Mouse (Mus musculus) hindbrain, embryonic 15.5 days (tissue): ENCODE data around the gene Itga1. TPM values are rescaled to one million over a fixed set of nuclear protein-coding genes. Genes with fewer than 3 reads are reported as not detected.

Experiments
- ATAC-seq: fragments of 200-750 bp; cut with Nextera tagmentation; 2 replicates; pipeline ENCODE4 v1.8.0; 2017; ENCODE audit warnings: low read depth, moderate number of reproducible peaks, moderate TSS enrichment; ENCODE audit not compliant: low FRiP score
- H3K27ac ChIP-seq: fragments of 300-500 bp; sonication (generic); replicated peaks from 2 replicates; pipeline ENCODE4 v1.5.1; 2015; ENCODE audit warnings: mild to moderate bottlenecking, inconsistent platforms
- H3K27me3 ChIP-seq: fragments of 300-500 bp; sonication (generic); 2 replicates; pipeline ENCODE4 v1.6.1; 2015; ENCODE audit warnings: control low read depth, inconsistent platforms
- H3K36me3 ChIP-seq: fragments of 300-500 bp; sonication (generic); 2 replicates; pipeline ENCODE4 v1.6.1; 2015; ENCODE audit warnings: control low read depth, inconsistent platforms
- H3K4me1 ChIP-seq: fragments of 300-500 bp; sonication (generic); replicated peaks from 2 replicates; pipeline ENCODE4 v1.6.1; 2015; ENCODE audit warnings: control low read depth, inconsistent platforms
- H3K4me2 ChIP-seq: fragments of 300-500 bp; sonication (generic); 2 replicates; pipeline ENCODE4 v1.6.1; 2015; ENCODE audit warnings: moderate library complexity, mild to moderate bottlenecking, inconsistent platforms
- H3K4me3 ChIP-seq: fragments of 300-500 bp; sonication (generic); 2 replicates; pipeline ENCODE4 v1.5.1; 2015; ENCODE audit warnings: mild to moderate bottlenecking, inconsistent platforms
- H3K9ac ChIP-seq: fragments of 300-500 bp; sonication (generic); 2 replicates; pipeline ENCODE4 v1.6.1; 2015; ENCODE audit warnings: inconsistent platforms
- H3K9me3 ChIP-seq: fragments of 300-500 bp; sonication (generic); 2 replicates; pipeline ENCODE4 v1.6.1; 2016; ENCODE audit warnings: control low read depth, inconsistent platforms
- WGBS: fragments of 180-500 bp; shearing (Covaris S2); methylation state at CpG from one replicate; pipeline ENCODE4 v1.1.7; 2015; 5-methylcytosine and 5-hydroxymethylcytosine counted together
- polyA plus RNA-seq: library from polyadenylated mRNA; unstranded; fragments of >200 nt; fragmentation: Nextera tagmentation; extraction: Ambion mirVana; gene quantifications from 2 replicates; pipeline ENCODE4 v1.2.1, GENCODE M21; 2015

Gene Itga1
- polyA plus RNA-seq, 1 experiment from 2014 or later = 6.3 TPM

DNA sequence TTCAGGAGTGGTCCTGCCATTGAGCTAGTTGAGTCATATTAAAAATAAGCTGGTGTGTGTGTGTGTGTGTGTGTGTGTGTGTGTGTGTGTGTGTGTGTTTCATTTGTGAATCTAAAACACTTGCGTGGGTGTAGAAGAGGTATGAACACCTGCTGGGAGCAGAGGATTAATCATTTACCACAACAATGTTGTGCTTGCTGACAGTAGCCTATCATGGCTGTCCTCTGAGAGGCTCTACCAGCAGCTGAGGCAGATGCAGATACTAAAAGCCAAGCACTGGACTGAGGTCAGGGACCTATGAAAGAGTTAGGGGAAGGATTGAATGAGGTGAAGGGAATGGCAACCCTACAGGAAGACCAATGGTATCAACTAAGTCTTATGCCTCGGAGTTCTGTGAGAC is 68.6 kb downstream of the Itga1 start:
- Histone ChIP-seq H3K9ac (no peak overlapping the region), H3K4me3 (no peak overlapping the region), H3K4me2 (no peak overlapping the region), H3K27ac (no peak overlapping the region), H3K27me3 (no peaks in the 10 kb centered on the region), H3K4me1 (no peaks in the 10 kb centered on the region), H3K36me3 (no peaks in the 10 kb centered on the region), H3K9me3 (no peaks in the 10 kb centered on the region)
- 78% methylated on average over 2 of the region's 2 CpGs for whole genome bisulfite sequencing
- ATAC-seq = no peak

DNA sequence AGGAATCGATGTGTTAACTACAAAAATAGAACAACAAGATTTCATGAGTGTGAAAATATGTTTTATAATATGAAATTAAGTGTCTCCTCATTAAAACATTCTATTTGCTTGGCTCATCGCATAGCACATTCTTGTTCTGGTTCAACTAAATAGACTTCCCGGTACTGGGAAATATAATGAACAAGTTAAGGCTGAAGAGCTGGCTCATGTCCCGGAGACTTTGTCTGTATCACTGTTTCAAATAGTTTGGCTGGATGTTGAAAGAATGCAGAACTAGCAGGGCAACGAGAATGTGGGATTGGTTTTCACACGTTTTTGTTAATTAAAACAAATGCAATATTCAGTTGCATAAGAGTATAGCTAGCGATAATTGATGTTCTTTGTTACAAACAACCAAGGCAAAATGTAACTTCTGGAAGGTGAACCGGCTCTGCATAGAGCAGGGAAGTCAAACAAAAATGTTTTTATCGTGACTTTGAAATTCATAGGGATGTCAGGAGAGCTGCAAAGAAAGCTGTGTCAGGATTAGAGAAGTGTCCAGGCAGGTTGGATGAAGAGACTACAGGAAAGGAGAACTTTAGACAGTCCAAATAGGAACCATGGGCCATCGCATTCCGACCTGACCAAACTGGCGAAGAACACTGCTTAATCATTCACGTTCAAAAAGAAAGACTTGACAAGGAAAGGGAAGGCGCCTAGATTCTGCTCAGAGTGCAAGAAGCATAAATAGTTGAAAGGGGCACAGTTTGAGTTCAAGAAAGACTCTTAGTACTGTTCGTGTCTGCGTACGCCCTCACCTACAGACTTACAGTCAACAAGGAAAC is 70.4 kb downstream of the Itga1 start:
- no peak overlapping the region for H3K4me3 ChIP-seq
- no peak overlapping the region for H3K27ac ChIP-seq
- H3K9ac ChIP-seq = no peak overlapping the region
- no peaks in the 10 kb centered on the region for H3K4me1 ChIP-seq
- no peak overlapping the region for H3K4me2 ChIP-seq
- H3K36me3 ChIP-seq = no peaks in the 10 kb centered on the region
- no peaks in the 10 kb centered on the region for H3K27me3 ChIP-seq
- ATAC-seq = no peak
- no peaks in the 10 kb centered on the region for H3K9me3 ChIP-seq
- 83% methylated on average over 17 of the region's 17 CpGs for WGBS

DNA sequence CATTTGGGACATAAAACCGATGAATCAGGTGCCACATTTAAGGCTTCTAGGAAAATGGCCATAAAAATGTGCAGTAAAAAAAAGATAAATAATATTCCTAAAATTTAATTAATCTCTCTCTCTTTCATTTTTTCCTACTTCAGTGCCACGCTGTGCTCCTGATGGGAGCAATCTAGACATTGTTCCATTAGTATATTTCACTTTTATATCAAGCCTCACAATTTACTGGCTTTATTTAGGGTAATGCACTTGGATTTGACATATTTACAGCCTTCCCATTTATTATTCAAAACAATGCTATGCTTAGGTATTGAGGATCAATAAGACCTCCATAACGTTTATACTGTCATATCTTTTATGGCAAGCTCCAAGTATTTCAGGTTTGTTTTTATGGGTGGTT is 76.4 kb downstream of the Itga1 start:
- 82% methylated on average over 3 of the region's 3 CpGs for WGBS

DNA sequence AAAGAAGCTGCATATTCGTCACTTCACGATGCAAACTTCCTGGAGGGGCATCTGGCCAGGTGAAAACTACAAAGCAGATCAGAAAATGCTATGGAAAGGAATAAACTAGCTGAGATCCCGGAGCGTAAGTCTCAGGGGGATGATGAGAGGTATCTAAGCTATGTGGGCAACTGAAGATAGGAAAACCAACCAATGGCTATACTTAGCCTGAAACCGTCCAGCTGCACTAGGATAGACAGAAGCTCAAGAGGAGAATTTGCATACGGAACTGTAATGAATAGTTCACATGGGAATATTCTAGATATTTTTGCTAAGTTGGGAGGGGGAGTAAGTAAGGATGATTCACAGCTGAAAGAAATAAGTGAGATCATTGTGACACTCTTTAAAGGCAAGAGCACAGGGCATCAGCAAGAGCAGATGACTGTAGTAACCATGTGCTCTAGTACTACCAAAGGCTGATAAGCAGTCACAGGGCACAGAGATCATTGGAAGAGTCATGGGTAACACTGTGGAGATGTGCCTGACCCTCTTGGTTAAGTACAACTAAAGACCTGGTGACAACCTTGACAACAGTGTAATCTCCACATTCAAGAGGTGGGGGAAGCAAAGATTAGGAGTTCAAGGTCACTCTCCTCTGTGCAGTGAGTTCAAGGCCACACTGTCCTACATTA is 79.5 kb downstream of the Itga1 start:
- Histone ChIP-seq H3K4me2 (no peak overlapping the region), H3K4me3 (no peak overlapping the region), H3K27me3 (no peaks in the 10 kb centered on the region), H3K9me3 (no peaks in the 10 kb centered on the region), H3K4me1 (no peaks in the 10 kb centered on the region), H3K27ac (no peak overlapping the region), H3K9ac (no peak overlapping the region), H3K36me3 (no peaks in the 10 kb centered on the region)
- WGBS = 86% methylated on average over 6 of the region's 6 CpGs
- ATAC-seq = no peak

More for the DNA sequence above, 76.4 kb downstream of the Itga1 start:
- no peak overlapping the region for H3K27ac ChIP-seq
- H3K27me3 ChIP-seq = no peaks in the 10 kb centered on the region
- no peaks in the 10 kb centered on the region for H3K9me3 ChIP-seq
- no peak overlapping the region for H3K4me3 ChIP-seq
- no peak overlapping the region for H3K4me2 ChIP-seq
- ATAC-seq = no peak
- no peak overlapping the region for H3K9ac ChIP-seq
- H3K36me3 ChIP-seq = no peaks in the 10 kb centered on the region
- no peaks in the 10 kb centered on the region for H3K4me1 ChIP-seq

DNA sequence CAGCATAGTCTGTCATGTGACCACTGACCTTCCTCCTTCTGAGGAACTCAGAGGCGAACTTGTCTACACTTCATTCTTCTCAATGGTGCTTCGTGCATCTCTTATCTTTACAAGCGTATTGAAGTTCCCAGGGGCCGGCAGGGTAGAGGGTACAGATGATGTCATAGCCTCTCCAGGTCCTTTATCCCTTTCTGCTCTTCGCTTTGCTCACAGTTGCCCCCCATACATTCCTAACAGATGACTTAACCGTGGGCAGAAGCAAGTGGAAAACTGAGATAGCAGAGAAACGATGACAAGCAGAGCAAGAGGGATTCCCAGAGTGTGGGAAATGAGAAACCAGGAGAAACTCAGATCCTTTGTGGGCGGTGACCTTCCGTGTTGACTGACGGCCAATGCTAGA is 80.4 kb downstream of the Itga1 start:
- Histone ChIP-seq H3K4me1 (no peaks in the 10 kb centered on the region), H3K9me3 (no peaks in the 10 kb centered on the region), H3K9ac (no peak overlapping the region), H3K27ac (no peak overlapping the region), H3K27me3 (no peaks in the 10 kb centered on the region), H3K36me3 (no peaks in the 10 kb centered on the region), H3K4me2 (no peak overlapping the region), H3K4me3 (no peak overlapping the region)
- no peak for ATAC-seq
- WGBS = 83% methylated on average over 10 of the region's 10 CpGs

DNA sequence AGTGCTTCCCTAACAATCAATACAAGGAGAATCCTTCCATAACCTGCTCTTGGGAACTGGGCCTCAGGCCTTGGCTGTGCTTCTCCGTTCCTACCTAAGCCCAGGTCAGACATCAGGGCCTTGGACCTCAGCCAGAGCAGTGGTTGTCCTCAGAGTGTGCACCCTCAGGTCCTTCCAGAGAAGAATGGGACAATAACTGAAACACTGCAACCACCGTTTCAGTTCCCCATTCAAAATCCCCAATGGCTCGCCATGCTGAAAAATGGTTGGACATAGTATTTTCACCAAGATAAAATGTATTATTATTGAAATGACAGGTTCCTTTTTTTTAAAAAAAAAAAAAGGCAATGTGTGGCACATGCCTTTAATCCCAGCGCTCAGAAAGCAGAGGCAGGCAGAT is 81.0 kb downstream of the Itga1 start:
- WGBS = 93% methylated on average over 4 of the region's 4 CpGs
- no peaks in the 10 kb centered on the region for H3K27me3 ChIP-seq
- no peak overlapping the region for H3K9ac ChIP-seq
- ATAC-seq = no peak
- H3K4me2 ChIP-seq = no peak overlapping the region
- H3K4me1 ChIP-seq = no peaks in the 10 kb centered on the region
- H3K27ac ChIP-seq = no peak overlapping the region
- H3K9me3 ChIP-seq = no peaks in the 10 kb centered on the region
- H3K4me3 ChIP-seq = no peak overlapping the region
- no peaks in the 10 kb centered on the region for H3K36me3 ChIP-seq

DNA sequence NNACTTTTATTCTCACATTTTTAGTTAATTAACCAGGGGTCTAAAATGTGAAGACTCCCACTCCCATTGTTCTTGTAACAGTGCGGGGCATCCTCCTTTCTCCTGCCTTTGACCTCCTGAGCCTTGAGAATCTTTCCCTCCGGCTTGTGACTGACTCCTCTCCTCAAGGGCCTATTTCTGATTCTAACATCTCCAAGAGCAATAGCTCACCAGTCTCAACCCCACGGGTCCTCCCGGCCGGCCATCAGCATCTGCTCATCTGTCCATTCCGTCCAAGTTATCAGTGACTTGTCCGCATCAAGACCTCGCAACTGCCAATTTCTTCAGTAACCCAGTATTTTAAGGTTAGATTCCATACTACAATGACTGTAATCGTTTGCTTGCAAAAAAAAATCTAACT is 84.2 kb downstream of the Itga1 start:
- Histone ChIP-seq H3K36me3 (no peaks in the 10 kb centered on the region), H3K9me3 (no peaks in the 10 kb centered on the region), H3K9ac (no peak overlapping the region), H3K27ac (no peak overlapping the region), H3K27me3 (no peaks in the 10 kb centered on the region), H3K4me1 (no peaks in the 10 kb centered on the region), H3K4me2 (no peak overlapping the region), H3K4me3 (no peak overlapping the region)
- WGBS = 91% methylated on average over 9 of the region's 9 CpGs
- ATAC-seq = no peak

DNA sequence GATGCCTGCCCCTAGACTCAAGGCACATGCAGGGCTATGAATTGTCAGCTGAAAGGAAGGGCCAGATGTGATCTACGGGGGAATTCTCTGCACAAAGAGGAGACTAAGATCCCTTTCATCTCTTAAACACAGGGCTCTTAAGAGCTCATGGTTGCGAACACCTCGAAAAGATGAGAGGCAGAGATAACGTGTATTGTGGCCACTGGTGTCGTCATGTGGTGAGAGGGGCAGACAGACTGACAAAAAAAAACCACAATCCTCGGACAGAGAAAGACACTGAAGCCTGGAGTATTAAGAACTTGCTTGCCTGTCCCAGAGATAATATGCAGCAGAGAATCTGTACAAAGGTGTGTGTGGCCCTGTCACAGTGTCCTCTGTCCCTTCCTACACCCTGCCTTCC is 90.2 kb downstream of the Itga1 start:
- no peak for ATAC-seq
- Histone ChIP-seq H3K36me3 (no peaks in the 10 kb centered on the region), H3K4me2 (no peak overlapping the region), H3K4me3 (no peak overlapping the region), H3K9me3 (no peaks in the 10 kb centered on the region), H3K27ac (no peak overlapping the region), H3K4me1 (no peaks in the 10 kb centered on the region), H3K9ac (no peak overlapping the region), H3K27me3 (no peaks in the 10 kb centered on the region)
- 67% methylated on average over 6 of the region's 6 CpGs for WGBS

DNA sequence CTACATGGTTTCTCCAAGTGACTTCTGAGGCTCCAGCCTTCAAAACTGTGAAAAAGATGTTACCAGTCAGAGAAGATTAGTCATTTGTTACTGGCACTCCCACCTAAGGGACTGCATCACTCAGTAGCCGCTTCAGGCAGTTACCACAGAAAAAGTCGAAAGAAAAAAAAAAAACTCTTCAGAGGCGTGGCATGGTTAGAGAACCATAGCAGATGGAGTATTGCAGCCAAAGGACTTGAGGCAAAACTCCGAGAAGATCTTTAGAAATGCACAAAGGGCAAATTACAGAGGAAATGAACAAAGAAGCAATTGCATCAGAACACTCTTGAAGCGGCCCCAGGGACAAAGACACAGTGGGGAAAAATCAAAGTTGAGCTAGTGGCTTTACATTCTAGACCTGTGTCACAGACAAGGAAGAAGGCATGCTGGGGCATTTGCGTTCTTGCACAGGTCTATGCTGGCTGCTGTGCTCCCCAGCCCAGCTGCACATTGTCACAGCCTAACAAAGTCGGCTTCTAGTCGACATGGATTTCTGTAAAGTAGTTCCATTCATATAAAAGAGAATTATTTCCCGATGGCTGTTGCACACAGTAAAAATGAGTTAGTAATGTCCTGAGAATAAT is 95.4 kb downstream of the Itga1 start:
- Histone ChIP-seq H3K9ac (no peak overlapping the region), H3K4me2 (no peak overlapping the region), H3K27ac (no peak overlapping the region), H3K4me3 (no peak overlapping the region), H3K9me3 (no peaks in the 10 kb centered on the region), H3K36me3 (no peaks in the 10 kb centered on the region), H3K4me1 (peaks cover 4% of the 10 kb centered on the region; the same call in 1 of the 2 replicates), H3K27me3 (no peaks in the 10 kb centered on the region)
- WGBS = 33% methylated on average over 9 of the region's 9 CpGs
- no peak for ATAC-seq

DNA sequence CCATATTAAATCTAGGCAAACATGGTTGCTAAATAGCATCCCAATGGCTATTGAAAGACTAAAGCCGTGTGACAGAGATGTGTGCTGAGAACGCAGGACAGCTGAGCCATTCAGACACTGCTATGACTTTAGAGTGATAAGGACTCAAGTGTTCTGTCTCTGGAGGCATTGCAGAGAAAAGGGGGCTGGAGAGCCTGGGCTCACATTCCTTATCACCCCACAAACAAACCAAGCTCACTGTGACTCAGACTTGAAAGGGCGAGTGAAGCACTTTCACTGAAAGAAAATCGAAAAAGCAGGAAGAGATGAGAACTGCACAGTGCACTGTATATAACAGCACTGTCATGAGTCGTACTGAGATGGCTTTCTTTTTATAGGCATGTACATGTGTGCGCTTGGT is 96.4 kb downstream of the Itga1 start:
- Histone ChIP-seq H3K4me3 (no peak overlapping the region), H3K9me3 (no peaks in the 10 kb centered on the region), H3K4me1 (peaks cover 4% of the 10 kb centered on the region; the same call in 1 of the 2 replicates), H3K36me3 (no peaks in the 10 kb centered on the region), H3K9ac (no peak overlapping the region), H3K4me2 (no peak overlapping the region), H3K27ac (no peak overlapping the region), H3K27me3 (no peaks in the 10 kb centered on the region)
- 84% methylated on average over 6 of the region's 6 CpGs for WGBS
- ATAC-seq = no peak

DNA sequence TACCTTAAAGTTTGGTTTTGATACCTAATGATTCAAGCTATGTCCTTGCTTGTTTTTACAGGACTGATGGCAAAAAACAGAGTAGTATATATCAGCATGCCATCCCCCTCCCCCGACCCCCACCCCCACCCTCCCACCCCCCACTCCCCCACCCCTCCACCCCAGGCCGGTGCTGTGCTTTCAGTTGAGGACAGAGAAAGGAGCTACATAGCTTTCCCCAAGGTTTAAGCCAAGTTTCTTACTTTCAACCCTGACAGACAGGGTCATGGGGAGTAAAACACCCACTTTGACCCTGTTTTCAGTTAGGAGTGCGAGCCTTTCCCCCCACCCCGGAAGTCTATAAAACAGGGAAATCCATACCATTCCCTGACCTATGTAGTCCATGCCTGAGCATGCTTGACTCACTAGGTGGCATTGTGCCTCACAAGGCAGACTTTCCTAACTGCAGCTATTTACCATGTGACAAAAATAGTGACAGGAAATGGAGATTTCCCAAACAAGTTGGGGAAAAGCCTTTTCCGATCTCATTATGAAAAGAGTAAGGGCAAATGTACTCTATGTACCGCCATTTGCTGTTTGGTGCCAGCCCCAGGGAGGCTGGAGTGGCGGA is 98.2 kb downstream of the Itga1 start:
- no peaks in the 10 kb centered on the region for H3K36me3 ChIP-seq
- no peaks in the 10 kb centered on the region for H3K9me3 ChIP-seq
- no peak overlapping the region for H3K9ac ChIP-seq
- peaks cover 4% of the 10 kb centered on the region; the same call in 1 of the 2 replicates for H3K4me1 ChIP-seq
- no peak overlapping the region for H3K4me2 ChIP-seq
- H3K4me3 ChIP-seq = no peak overlapping the region
- WGBS = 50% methylated on average over 7 of the region's 7 CpGs
- H3K27ac ChIP-seq = no peak overlapping the region
- no peaks in the 10 kb centered on the region for H3K27me3 ChIP-seq
- ATAC-seq = no peak

DNA sequence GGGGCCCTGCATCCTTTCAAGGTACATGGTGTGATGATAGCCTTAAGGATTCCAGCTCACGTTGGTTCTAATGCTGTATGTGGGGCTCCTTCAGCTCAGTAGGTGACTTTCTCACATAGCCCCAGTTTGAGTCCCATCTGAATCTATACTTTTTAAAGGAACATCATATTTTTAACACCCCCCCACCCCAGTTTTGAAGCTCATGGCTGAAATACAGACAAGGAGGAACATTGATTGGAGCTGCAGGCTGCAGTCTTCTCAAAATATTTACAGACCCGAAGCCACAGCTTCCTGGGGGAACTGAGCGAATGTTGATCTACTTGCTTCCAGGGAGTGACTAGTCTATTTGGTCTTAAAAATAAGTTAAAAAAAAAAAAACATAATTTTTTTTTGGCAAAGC is 98.9 kb downstream of the Itga1 start:
- Histone ChIP-seq H3K27ac (no peak overlapping the region), H3K36me3 (no peaks in the 10 kb centered on the region), H3K9me3 (no peaks in the 10 kb centered on the region), H3K4me3 (no peak overlapping the region), H3K27me3 (no peaks in the 10 kb centered on the region), H3K4me1 (peaks cover 4% of the 10 kb centered on the region; the same call in 1 of the 2 replicates), H3K4me2 (no peak overlapping the region), H3K9ac (no peak overlapping the region)
- ATAC-seq = no peak
- 86% methylated on average over 3 of the region's 3 CpGs for WGBS
